28 mouse cellular contexts compared by ENCODE assay signal in genomic region chr1:167517611-167518110, GRCm38 (mm10). TPM values are rescaled to one million over a fixed set of nuclear protein-coding genes. Genes with fewer than 3 reads are reported as not detected.
"Had no signal": no experiment of that assay in that cellular context is flagged by ENCODE, and none has a peak within 500 bp of the region (broad histone marks: within the 10 kb centered on the region; RNA-seq: fewer than 3 reads in every experiment).

No protein-coding gene starts in this region.

- H3K27me3 ChIP-seq: intestine, embryonic 15.5 days; kidney, embryonic 15.5 days; lung, embryonic 15.5 days; midbrain, embryonic 12.5 days; neural tube, embryonic 13.5 days had no signal

- ATAC-seq: intestine, embryonic 15.5 days; midbrain, embryonic 16.5 days had no signal

- H3K4me1 ChIP-seq: intestine, embryonic 15.5 days; kidney, embryonic 15.5 days; lung, embryonic 15.5 days; midbrain, embryonic 12.5 days; neural tube, embryonic 13.5 days had no signal

- DNase-seq: kidney, adult 11 months; kidney, adult 8-10 months; kidney, postnatal 10 days; kidney, postnatal 36 days; lung, adult 18-20 months; lung, postnatal 10 days; lung, postnatal 36 days; thymus, adult 2 months; thymus, postnatal 14 days had no signal

- H3K4me3 ChIP-seq: intestine, embryonic 15.5 days; kidney, embryonic 15.5 days; lung, embryonic 15.5 days; midbrain, embryonic 12.5 days; myocyte; neural tube, embryonic 13.5 days had no signal

- H3K9me3 ChIP-seq: intestine, embryonic 15.5 days; kidney, embryonic 15.5 days; lung, embryonic 15.5 days; midbrain, embryonic 12.5 days; neural tube, embryonic 13.5 days had no signal

- H3K36me3 ChIP-seq: intestine, embryonic 15.5 days; kidney, embryonic 15.5 days; lung, embryonic 15.5 days; midbrain, embryonic 12.5 days; neural tube, embryonic 13.5 days had no signal

- H3K9ac ChIP-seq: intestine, embryonic 15.5 days; kidney, embryonic 15.5 days; liver, embryonic 14.5 days; lung, embryonic 15.5 days; midbrain, embryonic 12.5 days; neural tube, embryonic 13.5 days had no signal

- H3K27ac ChIP-seq: intestine, embryonic 15.5 days; kidney, embryonic 15.5 days; liver, embryonic 14.5 days; lung, embryonic 15.5 days; midbrain, embryonic 12.5 days; neural tube, embryonic 13.5 days had no signal

RNA-seq across cellular contexts. Expression of gene Lrrc52, which starts 51.1 kb away (rescaled TPM):
- total RNA-seq: layer of hippocampus, adult 18-20 months; left cerebral cortex, adult 18-20 months; left cerebral cortex, postnatal 25 days; megakaryocyte, adult 5-6 weeks; monocyte, adult 5-6 weeks; neutrophil, adult 5-6 weeks had no signal
- polyA plus RNA-seq: intestine, embryonic 15.5 days; kidney, embryonic 15.5 days; limb, embryonic 11.5 days; limb, embryonic 14.5 days; midbrain, embryonic 12.5 days; midbrain, embryonic 16.5 days; myocyte; neural tube, embryonic 13.5 days; small intestine, adult 2 months; spleen, adult 2 months; stomach, embryonic 16.5 days; thymus, adult 2 months had no signal
